Mouse (Mus musculus) heart, adult 2 months (tissue): ENCODE measurements at regions not wholly inside any gene's neighbourhood (a gene's known extent, or its start where the extent isn't known, plus 50 kb on each side); places are given as distances from the start of the nearest gene placed in this dataset.

Source experiments
- CTCF ChIP-seq: fragments of 200-600 bp; IDR thresholded peaks from 2 replicates; pipeline ENCODE4 v1.8.1; 2022; ENCODE audit warnings: antibody characterized with exemption, mild to moderate bottlenecking, moderate library complexity
- POLR2A ChIP-seq: fragments of 200-500 bp; IDR thresholded peaks from 2 replicates; pipeline ENCODE4 v1.6.1; 2011; ENCODE audit warnings: mild to moderate bottlenecking, low read depth, low read length, control low read depth; ENCODE audit not compliant: insufficient read depth

GRCm38 (mm10) chr2:139198281-139198680 lies 295.4 kb upstream of the Sptlc3 start:
- TF ChIP-seq CTCF (no peak), POLR2A (no peak)
